Mouse (Mus musculus) midbrain, postnatal 0 days (tissue): ENCODE results near the gene Vps13a. TPM values are rescaled to one million over a fixed set of nuclear protein-coding genes. Genes with fewer than 3 reads are reported as not detected.

Source experiments
- ATAC-seq: fragments of 200-750 bp; cut with Nextera tagmentation; 2 replicates; pipeline ENCODE4 v1.8.0; 2017; ENCODE audit warnings: moderate number of reproducible peaks, mild to moderate bottlenecking, moderate TSS enrichment, moderate library complexity; ENCODE audit not compliant: low FRiP score
- DNase-seq: peaks from one replicate; pipeline ENCODE4 v3.0.0-alpha.2; 2015; ENCODE audit warnings: low spot score
- H3K27ac ChIP-seq: fragments of 300-500 bp; sonication (generic); 2 replicates; pipeline ENCODE4 v1.5.1; 2014; ENCODE audit warnings: low read depth, mild to moderate bottlenecking, low read length, mixed read lengths
- H3K27me3 ChIP-seq: fragments of 300-500 bp; sonication (generic); 2 replicates; pipeline ENCODE4 v1.6.1; 2014; ENCODE audit warnings: low read length, control low read depth, mixed read lengths; ENCODE audit not compliant: insufficient read depth
- H3K36me3 ChIP-seq: fragments of 300-500 bp; sonication (generic); 2 replicates; pipeline ENCODE4 v1.6.1; 2014; ENCODE audit warnings: low read length, control low read depth, mixed read lengths; ENCODE audit not compliant: insufficient read depth
- H3K4me1 ChIP-seq: fragments of 300-500 bp; sonication (generic); 2 replicates; pipeline ENCODE4 v1.6.1; 2014; ENCODE audit warnings: mild to moderate bottlenecking, control low read depth, antibody characterized with exemption, low read length, mixed read lengths; ENCODE audit not compliant: insufficient read depth
- H3K4me2 ChIP-seq: fragments of 300-500 bp; sonication (generic); 2 replicates; pipeline ENCODE4 v1.6.1; 2014; ENCODE audit warnings: low read depth, mild to moderate bottlenecking, low read length, mixed read lengths; ENCODE audit not compliant: poor library complexity, severe bottlenecking
- H3K4me3 ChIP-seq: fragments of 300-500 bp; sonication (generic); 2 replicates; pipeline ENCODE4 v1.5.1; 2014; ENCODE audit warnings: low read depth, mild to moderate bottlenecking, low read length, moderate library complexity
- H3K9ac ChIP-seq: fragments of 300-500 bp; sonication (generic); replicated peaks from 2 replicates; pipeline ENCODE4 v1.6.1; 2014; ENCODE audit warnings: mild to moderate bottlenecking, low read length, moderate library complexity, mixed read lengths; ENCODE audit not compliant: poor library complexity, severe bottlenecking
- H3K9me3 ChIP-seq: fragments of 300-500 bp; sonication (generic); 2 replicates; pipeline ENCODE4 v1.6.1; 2016; ENCODE audit warnings: low read length, control low read depth
- CTCF ChIP-seq: IDR thresholded peaks from 2 replicates; pipeline ENCODE4 v1.5.1; 2016; ENCODE audit warnings: antibody characterized with exemption, mild to moderate bottlenecking
- WGBS: fragments of 180-500 bp; shearing (Covaris S2); extraction: QIAGEN DNeasy Blood & Tissue Kit; methylation state at CpG from one replicate; pipeline ENCODE4 v1.1.7; 2014; 5-methylcytosine and 5-hydroxymethylcytosine counted together
- polyA plus RNA-seq: library from polyadenylated mRNA; unstranded; fragments of >200 nt; fragmentation: Nextera tagmentation; extraction: Ambion mirVana; gene quantifications from 2 replicates; pipeline ENCODE4 v1.2.1, GENCODE M21; 2015
- total RNA-seq: library from RNA; depleted of rRNA; stranded (reverse); fragments of >200 nt; gene quantifications from 2 replicates; pipeline ENCODE4 v1.2.3, GENCODE M21; 2014

Vps13a gene
- total and polyA plus RNA-seq, 2 experiments from 2014 or later: 6.5 to 15.9 TPM

DNA sequence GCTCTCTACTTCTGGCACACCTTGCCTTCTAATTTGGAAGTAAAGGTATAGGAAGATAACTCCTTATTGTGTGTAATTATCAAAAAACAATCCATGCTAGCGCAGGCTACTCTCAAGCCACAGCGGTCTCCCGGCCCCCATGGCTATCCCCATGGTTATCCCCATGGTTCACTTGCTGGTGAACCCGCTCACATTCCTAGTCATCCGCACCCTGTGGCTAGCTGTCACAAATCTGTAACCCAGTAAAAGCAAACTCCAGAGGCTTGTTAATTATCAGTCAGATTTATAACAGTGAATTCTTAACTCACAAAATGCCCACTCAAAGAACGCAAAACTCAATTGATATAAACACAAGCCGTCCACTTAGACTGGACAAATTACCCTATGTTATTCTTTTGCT lies 25.5 kb downstream of the Vps13a start:
- Histone ChIP-seq H3K36me3 (no peaks in the 10 kb centered on the region), H3K9ac (no peak overlapping the region), H3K9me3 (no peaks in the 10 kb centered on the region), H3K4me2 (no peak overlapping the region), H3K27ac (no peak overlapping the region), H3K4me1 (no peaks in the 10 kb centered on the region), H3K27me3 (no peaks in the 10 kb centered on the region), H3K4me3 (no peak overlapping the region)
- DNase-seq: no peak
- no peak for TF ChIP-seq CTCF
- WGBS: 91% methylated on average over 7 of the region's 7 CpGs
- ATAC-seq: no peak

DNA sequence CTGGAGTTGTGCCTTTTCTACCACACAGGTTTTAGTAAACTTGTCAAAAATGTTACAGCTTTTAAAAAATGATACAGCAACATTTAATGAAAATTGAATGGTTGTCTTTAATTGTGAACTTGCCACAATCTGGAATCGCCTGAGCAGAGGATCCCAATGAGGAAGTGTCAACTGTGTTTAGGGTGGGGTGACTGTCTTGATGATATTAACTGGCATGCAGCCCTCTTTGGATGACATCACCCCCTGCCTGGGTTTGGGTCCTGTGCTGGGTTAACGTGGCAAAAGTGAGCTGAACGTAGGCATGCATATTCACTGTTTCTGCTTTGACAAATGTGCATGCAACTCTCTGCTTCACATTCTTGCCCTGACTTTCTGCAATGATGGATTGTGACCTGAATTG lies 27.6 kb downstream of the Vps13a start:
- 84% methylated on average over 3 of the region's 3 CpGs for WGBS
- ATAC-seq (no peak), DNase-seq (no peak)
- no peaks in the 10 kb centered on the region for H3K36me3 ChIP-seq
- H3K27ac ChIP-seq: no peak overlapping the region
- no peaks in the 10 kb centered on the region for H3K4me1 ChIP-seq
- no peak overlapping the region for H3K9ac ChIP-seq
- no peaks in the 10 kb centered on the region for H3K9me3 ChIP-seq
- H3K4me3 ChIP-seq: no peak overlapping the region
- TF ChIP-seq CTCF: no peak
- H3K27me3 ChIP-seq: no peaks in the 10 kb centered on the region
- no peak overlapping the region for H3K4me2 ChIP-seq

DNA sequence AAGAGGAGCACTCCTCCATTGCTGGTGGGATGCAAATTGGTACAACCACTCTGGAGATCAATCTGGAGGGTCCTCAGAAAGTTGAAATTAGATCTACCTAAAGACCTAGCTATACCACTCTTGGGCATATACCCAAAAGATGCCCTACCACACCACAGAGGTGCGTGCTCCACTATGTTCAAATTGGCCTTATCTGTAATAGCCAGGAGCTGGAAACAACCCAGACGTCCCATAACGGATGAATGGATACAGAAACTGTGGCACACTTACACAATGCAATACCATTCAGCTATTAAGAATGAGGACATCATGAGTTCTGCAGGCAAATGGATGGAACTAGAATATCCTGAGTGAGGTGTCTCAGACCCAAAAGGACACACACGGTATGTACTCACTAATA lies 43.9 kb downstream of the Vps13a start:
- no peak for TF ChIP-seq CTCF
- no peaks in the 10 kb centered on the region for H3K27me3 ChIP-seq
- DNase-seq (no peak), ATAC-seq (no peak)
- H3K9me3 ChIP-seq: no peaks in the 10 kb centered on the region
- 90% methylated on average over 4 of the region's 4 CpGs for WGBS
- H3K4me2 ChIP-seq: no peak overlapping the region
- no peaks in the 10 kb centered on the region for H3K36me3 ChIP-seq
- no peak overlapping the region for H3K27ac ChIP-seq
- no peaks in the 10 kb centered on the region for H3K4me1 ChIP-seq
- no peak overlapping the region for H3K9ac ChIP-seq
- no peak overlapping the region for H3K4me3 ChIP-seq

DNA sequence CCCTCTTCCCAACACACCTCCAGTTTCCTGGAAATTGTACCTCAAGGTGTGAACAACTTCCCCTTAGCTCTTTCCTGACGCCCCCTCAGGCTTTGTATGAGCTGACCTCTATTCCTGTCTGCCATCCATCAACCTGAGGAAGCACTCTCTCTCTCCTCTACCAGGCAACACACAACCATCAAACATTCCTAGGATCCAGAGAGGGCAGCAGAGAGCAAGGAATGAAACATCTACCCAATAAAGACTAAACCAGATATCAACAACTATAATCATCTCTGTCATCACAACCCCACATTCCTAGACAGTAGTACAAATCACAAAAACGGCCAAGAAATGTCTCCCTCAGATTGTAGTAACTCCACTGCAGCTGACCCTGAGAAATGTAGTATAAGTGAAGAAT lies 52.0 kb downstream of the Vps13a start:
- no peak overlapping the region for H3K4me2 ChIP-seq
- WGBS: 70% methylated on average over 2 of the region's 2 CpGs
- no peaks in the 10 kb centered on the region for H3K27me3 ChIP-seq
- H3K9ac ChIP-seq: no peak overlapping the region
- H3K36me3 ChIP-seq: no peaks in the 10 kb centered on the region
- ATAC-seq (no peak), DNase-seq (no peak)
- H3K9me3 ChIP-seq: no peaks in the 10 kb centered on the region
- TF ChIP-seq CTCF: peak; percentile 28; the same call in 1 of the 2 replicates
- H3K27ac ChIP-seq: no peak overlapping the region
- H3K4me1 ChIP-seq: no peaks in the 10 kb centered on the region
- H3K4me3 ChIP-seq: no peak overlapping the region

DNA sequence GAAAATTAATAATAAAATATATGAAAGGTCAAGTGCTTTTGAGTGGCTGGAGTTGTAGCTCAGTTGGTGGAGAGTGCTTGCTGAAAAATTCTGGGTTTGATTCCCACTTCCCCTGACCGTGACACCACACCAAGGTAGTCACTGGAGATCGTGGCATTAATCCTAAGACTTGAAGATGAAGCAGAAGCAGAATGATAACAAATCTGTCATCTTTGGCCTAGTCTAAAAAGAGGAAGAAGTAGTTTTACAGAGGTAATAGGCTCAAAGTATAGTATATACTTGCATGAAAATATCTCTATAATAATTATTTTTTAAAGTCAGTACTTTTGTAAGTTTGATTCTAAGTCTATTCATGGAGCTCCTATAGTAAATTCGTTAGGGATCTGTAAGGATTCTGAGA lies 65.5 kb downstream of the Vps13a start:
- H3K4me1 ChIP-seq: no peaks in the 10 kb centered on the region
- no peaks in the 10 kb centered on the region for H3K36me3 ChIP-seq
- no peak for TF ChIP-seq CTCF
- H3K9me3 ChIP-seq: no peaks in the 10 kb centered on the region
- no peaks in the 10 kb centered on the region for H3K27me3 ChIP-seq
- H3K4me3 ChIP-seq: no peak overlapping the region
- no peak overlapping the region for H3K9ac ChIP-seq
- 88% methylated on average over 3 of the region's 3 CpGs for WGBS
- ATAC-seq (no peak), DNase-seq (no peak)
- no peak overlapping the region for H3K4me2 ChIP-seq
- H3K27ac ChIP-seq: no peak overlapping the region

DNA sequence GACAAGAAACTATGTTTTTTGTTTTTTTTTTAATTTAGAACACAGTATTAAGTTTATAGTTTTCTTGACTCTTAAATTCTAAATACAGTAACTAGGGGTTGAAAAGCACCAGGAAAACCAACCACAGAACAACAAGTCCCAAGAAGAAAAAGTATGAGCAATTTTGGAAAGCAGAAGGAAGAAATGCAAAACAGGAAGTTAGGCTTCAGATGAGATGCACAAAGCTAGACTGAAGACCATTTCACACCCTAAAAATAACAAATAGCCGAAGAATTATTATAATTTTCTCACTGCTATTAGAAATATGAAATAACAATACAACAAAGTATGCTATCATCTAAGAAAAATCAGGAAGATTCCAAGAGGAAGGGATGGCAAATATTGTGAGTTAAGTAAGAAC lies 78.9 kb downstream of the Vps13a start:
- no peak overlapping the region for H3K4me3 ChIP-seq
- TF ChIP-seq CTCF: no peak
- WGBS: 89% methylated on average over 1 of the region's 1 CpGs
- no peak overlapping the region for H3K27ac ChIP-seq
- DNase-seq: no peak
- no peaks in the 10 kb centered on the region for H3K4me1 ChIP-seq
- no peak for ATAC-seq
- H3K4me2 ChIP-seq: no peak overlapping the region
- no peak overlapping the region for H3K9ac ChIP-seq
- no peaks in the 10 kb centered on the region for H3K9me3 ChIP-seq
- no peaks in the 10 kb centered on the region for H3K27me3 ChIP-seq
- H3K36me3 ChIP-seq: no peaks in the 10 kb centered on the region
